Mouse (Mus musculus): ENCODE measurements around the gene Ccdc174. TPM values are rescaled to one million over a fixed set of nuclear protein-coding genes. Genes with fewer than 3 reads are reported as not detected.
A peak's percentile ranks its signal among the peaks of the same experiment; 100 is the strongest.
"Not testable (repeated sequence)": the region's sequence is repeated elsewhere in the genome, so short reads cannot be mapped to it uniquely, and the experiment has no call there.

The Ccdc174 gene
- polyA plus RNA-seq, 1 experiment from 2014 or later = 25.0 TPM

- Histone ChIP-seq H3K9ac (no peak overlapping the region), H3K4me1 (replicated peaks) (no peaks in the 10 kb centered on the region), H3K4me3 (no peak overlapping the region), H3K27ac (no peak overlapping the region), H3K4me2 (no peak overlapping the region), H3K9me3 (replicated peaks) (no peaks in the 10 kb centered on the region), H3K36me3 (no peaks in the 10 kb centered on the region), H3K27me3 (0 out of 2 replicates have a peak, but pooled peaks cover 8% of the 10 kb centered on the region)
- no peak for ATAC-seq (replicated peaks; ENCODE audit: insufficient number of reproducible peaks, insufficient read depth, low FRiP score, low read depth)
- WGBS = 87% methylated on average over 5 of the region's 5 CpGs
Measured at GRCm38 (mm10) chr6:91868091-91868490, 9.8 kb upstream of the Ccdc174 start.

DNA sequence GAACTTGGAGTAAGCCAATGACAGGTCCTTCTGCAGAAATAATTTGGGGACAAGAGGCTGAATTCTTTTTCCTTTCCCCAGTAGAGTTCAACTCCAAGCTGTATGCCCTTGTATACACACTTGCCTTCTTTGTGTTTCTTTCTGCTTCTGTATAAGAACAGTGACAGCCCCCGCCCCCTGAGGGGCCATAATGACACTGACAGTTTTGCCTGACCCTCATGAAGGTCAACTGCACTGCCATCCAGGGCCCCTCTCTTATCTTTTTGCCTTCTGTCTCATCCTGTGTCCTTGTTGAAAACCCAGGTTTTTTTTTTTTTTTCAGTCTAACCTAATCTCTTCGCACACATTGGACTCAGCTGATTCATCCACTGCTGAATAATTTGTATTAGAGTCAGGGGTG, 5.1 kb upstream of the Ccdc174 start:
- 48% methylated on average over 2 of the region's 2 CpGs for WGBS
- H3K36me3 ChIP-seq = no peaks in the 10 kb centered on the region
- H3K27ac ChIP-seq = no peak overlapping the region

DNA sequence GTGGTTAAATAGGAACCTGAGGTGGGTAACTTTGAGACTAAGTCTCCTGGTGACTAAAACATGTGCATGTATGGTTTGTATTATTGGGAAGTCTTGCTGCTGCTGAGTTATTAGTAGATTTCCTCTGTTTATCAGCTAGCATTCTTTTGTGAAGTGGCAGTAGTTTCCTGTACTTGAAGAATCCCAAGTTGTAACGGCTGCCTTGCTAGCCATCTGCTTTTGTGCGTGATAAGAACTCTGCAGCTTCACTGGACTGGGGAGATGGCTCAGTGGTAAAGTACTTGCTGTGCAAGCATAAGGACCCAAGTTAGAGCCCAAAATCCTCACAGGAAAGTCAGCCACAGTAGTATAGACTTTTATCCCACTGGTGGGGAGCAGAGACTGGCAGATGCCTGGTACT, 6.0 kb downstream of the Ccdc174 start:
- Histone ChIP-seq H3K4me3 (no peak overlapping the region), H3K9me3 (replicated peaks) (no peaks in the 10 kb centered on the region), H3K4me1 (replicated peaks) (peaks cover 8% of the 10 kb centered on the region), H3K27me3 (no peaks in the 10 kb centered on the region), H3K36me3 (peaks cover 61% of the 10 kb centered on the region), H3K4me2 (no peak overlapping the region), H3K9ac (no peak overlapping the region), H3K27ac (0 out of 2 replicates have a peak overlapping the region, but pooled peaks have one; percentile 2)
- 24% methylated on average over 2 of the region's 2 CpGs for WGBS
- no peak for ATAC-seq (replicated peaks; ENCODE audit: insufficient number of reproducible peaks, insufficient read depth, low FRiP score, low read depth)

More for the DNA sequence above, 5.1 kb upstream of the Ccdc174 start:
- no peak overlapping the region for H3K4me2 ChIP-seq
- H3K27me3 ChIP-seq = no peaks in the 10 kb centered on the region
- H3K4me3 ChIP-seq = no peak overlapping the region
- no peak overlapping the region for H3K9ac ChIP-seq
- no peaks in the 10 kb centered on the region for H3K9me3 ChIP-seq (replicated peaks)
- H3K4me1 ChIP-seq (replicated peaks) = no peaks in the 10 kb centered on the region
- ATAC-seq (replicated peaks; ENCODE audit: insufficient number of reproducible peaks, insufficient read depth, low FRiP score, low read depth) = no peak

- H3K36me3 ChIP-seq = peaks cover 77% of the 10 kb centered on the region
- H3K27ac ChIP-seq = no peak overlapping the region
- no peak overlapping the region for H3K4me3 ChIP-seq
- no peak for ATAC-seq (replicated peaks; ENCODE audit: insufficient number of reproducible peaks, insufficient read depth, low FRiP score, low read depth)
- H3K4me2 ChIP-seq = no peak overlapping the region
- no peak overlapping the region for H3K9ac ChIP-seq
- no peaks in the 10 kb centered on the region for H3K9me3 ChIP-seq (replicated peaks)
- WGBS = 79% methylated on average over 3 of the region's 3 CpGs
- no peaks in the 10 kb centered on the region for H3K27me3 ChIP-seq
- H3K4me1 ChIP-seq (replicated peaks) = no peaks in the 10 kb centered on the region
Measured at GRCm38 (mm10) chr6:91889255-91889906, 11.5 kb downstream of the Ccdc174 start.

DNA sequence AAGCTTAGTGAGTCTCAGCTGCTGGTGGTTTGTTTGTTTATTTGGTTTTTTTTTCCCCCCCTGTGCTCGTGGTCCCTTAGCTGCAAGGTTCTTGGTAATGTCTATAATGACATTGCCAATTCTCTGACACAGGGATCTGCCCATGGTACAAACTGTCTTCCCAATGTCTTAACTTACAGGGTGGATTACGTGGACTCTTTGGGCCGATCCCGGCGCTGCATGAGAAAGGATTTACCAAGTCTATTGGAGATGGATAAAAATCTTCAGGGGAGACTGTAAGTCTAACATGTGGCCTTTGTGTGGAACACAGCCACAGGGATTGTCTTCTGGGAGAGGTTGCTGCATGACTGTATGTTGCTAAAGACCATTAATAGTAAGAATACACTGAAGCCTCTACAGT, 12.8 kb downstream of the Ccdc174 start:
- Histone ChIP-seq H3K27ac (no peak overlapping the region), H3K4me2 (no peak overlapping the region), H3K4me3 (no peak overlapping the region), H3K9me3 (replicated peaks) (no peaks in the 10 kb centered on the region), H3K9ac (no peak overlapping the region), H3K36me3 (peaks cover 85% of the 10 kb centered on the region), H3K27me3 (no peaks in the 10 kb centered on the region), H3K4me1 (replicated peaks) (no peaks in the 10 kb centered on the region)
- ATAC-seq (replicated peaks; ENCODE audit: insufficient number of reproducible peaks, insufficient read depth, low FRiP score, low read depth) = no peak
- WGBS = 89% methylated on average over 5 of the region's 5 CpGs

GRCm38 (mm10) chr6:91891776-91892175, 13.9 kb downstream of the Ccdc174 start:
- no peak overlapping the region for H3K9ac ChIP-seq
- 92% methylated on average over 2 of the region's 2 CpGs for WGBS
- no peak overlapping the region for H3K4me2 ChIP-seq
- no peaks in the 10 kb centered on the region for H3K27me3 ChIP-seq
- H3K4me1 ChIP-seq (replicated peaks) = no peaks in the 10 kb centered on the region
- H3K9me3 ChIP-seq (replicated peaks) = no peaks in the 10 kb centered on the region
- no peak overlapping the region for H3K27ac ChIP-seq
- no peak for ATAC-seq (replicated peaks; ENCODE audit: insufficient number of reproducible peaks, insufficient read depth, low FRiP score, low read depth)
- H3K36me3 ChIP-seq = peaks cover 85% of the 10 kb centered on the region
- no peak overlapping the region for H3K4me3 ChIP-seq

- peaks cover 85% of the 10 kb centered on the region for H3K36me3 ChIP-seq
Measured at GRCm38 (mm10) chr6:91896783-91897182, 18.9 kb downstream of the Ccdc174 start.

DNA sequence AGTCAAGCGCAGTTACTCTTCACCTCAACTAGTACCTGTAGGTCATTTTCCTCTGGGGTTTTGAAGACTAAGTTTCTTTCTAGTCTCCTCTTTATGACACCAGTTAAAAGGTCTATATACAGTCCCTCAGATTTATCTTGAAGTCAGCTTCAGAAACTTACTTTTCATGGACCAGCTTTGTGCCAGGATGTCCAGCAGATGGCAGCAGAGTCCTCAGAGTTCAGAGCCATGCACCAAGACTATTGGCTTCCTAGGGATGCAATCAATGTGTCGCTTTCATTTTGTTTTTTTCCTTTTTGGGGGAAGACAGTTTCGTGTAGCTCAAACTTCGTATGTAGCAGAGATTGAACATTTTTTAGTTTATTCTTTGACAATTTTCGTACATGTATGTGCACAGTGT, 23.7 kb downstream of the Ccdc174 start:
- Histone ChIP-seq H3K4me1 (replicated peaks) (no peaks in the 10 kb centered on the region), H3K27me3 (no peaks in the 10 kb centered on the region), H3K9ac (no peak overlapping the region), H3K4me2 (no peak overlapping the region), H3K27ac (no peak overlapping the region), H3K4me3 (no peak overlapping the region), H3K36me3 (peaks cover 47% of the 10 kb centered on the region), H3K9me3 (replicated peaks) (no peaks in the 10 kb centered on the region)
- no peak; the same call in 1 of the 2 replicates for ATAC-seq (replicated peaks; ENCODE audit: insufficient number of reproducible peaks, insufficient read depth, low FRiP score, low read depth)
- 28% methylated on average over 5 of the region's 5 CpGs for WGBS

More at GRCm38 (mm10) chr6:91896783-91897182, 18.9 kb downstream of the Ccdc174 start:
- H3K4me2 ChIP-seq = no peak overlapping the region
- H3K9ac ChIP-seq = no peak overlapping the region
- ATAC-seq (replicated peaks; ENCODE audit: insufficient number of reproducible peaks, insufficient read depth, low FRiP score, low read depth) = no peak
- 81% methylated on average over 3 of the region's 3 CpGs for WGBS
- H3K27ac ChIP-seq = no peak overlapping the region
- H3K9me3 ChIP-seq (replicated peaks) = no peaks in the 10 kb centered on the region
- no peak overlapping the region for H3K4me3 ChIP-seq
- H3K4me1 ChIP-seq (replicated peaks) = no peaks in the 10 kb centered on the region
- no peaks in the 10 kb centered on the region for H3K27me3 ChIP-seq

- H3K4me1 ChIP-seq (replicated peaks); H3K4me3 ChIP-seq; H3K27me3 ChIP-seq; H3K4me2 ChIP-seq; ATAC-seq (replicated peaks; ENCODE audit: insufficient number of reproducible peaks, insufficient read depth, low FRiP score, low read depth); H3K9ac ChIP-seq; H3K27ac ChIP-seq; H3K9me3 ChIP-seq (replicated peaks): not testable (repeated sequence)
- 91% methylated on average over 2 of the region's 2 CpGs for WGBS
- peaks cover 37% of the 10 kb centered on the region for H3K36me3 ChIP-seq
Measured at GRCm38 (mm10) chr6:91902509-91902908, 24.7 kb downstream of the Ccdc174 start, which contains the start of gene 4930590J08Rik. Gene 4930590J08Rik, plus strand, starts transcription at chr6:91902809.

DNA sequence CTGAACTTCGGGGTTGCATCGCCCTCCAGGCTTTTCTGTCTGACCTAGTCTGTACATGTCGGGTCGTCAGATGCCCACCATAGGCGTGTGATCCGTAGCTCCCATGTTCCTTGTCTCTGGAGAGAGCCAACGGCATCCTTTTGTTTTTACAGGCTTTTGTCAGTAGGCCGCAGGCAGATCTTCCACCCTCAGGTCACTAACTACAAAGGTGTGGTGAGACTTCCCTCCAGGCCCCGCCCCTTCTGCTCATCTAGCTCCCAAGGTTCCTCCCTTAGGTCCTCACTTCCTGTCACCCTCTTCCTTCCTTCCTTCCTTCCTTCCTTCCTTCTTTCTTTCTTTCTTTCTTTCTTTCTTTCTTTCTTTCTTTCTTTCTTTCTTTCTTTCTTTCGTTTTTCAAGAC, 36.2 kb downstream of the Ccdc174 start:
- 84% methylated on average over 10 of the region's 10 CpGs for WGBS

GRCm38 (mm10) chr6:91917286-91917685, 39.4 kb downstream of the Ccdc174 start:
- H3K4me3 ChIP-seq = no peak overlapping the region
- H3K27me3 ChIP-seq = no peaks in the 10 kb centered on the region
- H3K9me3 ChIP-seq (replicated peaks) = no peaks in the 10 kb centered on the region
- no peak overlapping the region for H3K9ac ChIP-seq
- H3K4me1 ChIP-seq (replicated peaks) = no peaks in the 10 kb centered on the region
- H3K36me3 ChIP-seq = no peaks in the 10 kb centered on the region
- no peak overlapping the region for H3K27ac ChIP-seq
- 24% methylated on average over 4 of the region's 4 CpGs for WGBS
- H3K4me2 ChIP-seq = no peak overlapping the region
- ATAC-seq (replicated peaks; ENCODE audit: insufficient number of reproducible peaks, insufficient read depth, low FRiP score, low read depth) = no peak

More for the DNA sequence above, 36.2 kb downstream of the Ccdc174 start:
- no peak overlapping the region for H3K4me3 ChIP-seq
- H3K9me3 ChIP-seq (replicated peaks) = no peaks in the 10 kb centered on the region
- H3K4me2 ChIP-seq = no peak overlapping the region
- H3K27me3 ChIP-seq = no peaks in the 10 kb centered on the region
- ATAC-seq (replicated peaks; ENCODE audit: insufficient number of reproducible peaks, insufficient read depth, low FRiP score, low read depth) = no peak
- H3K4me1 ChIP-seq (replicated peaks) = no peaks in the 10 kb centered on the region
- no peak overlapping the region for H3K27ac ChIP-seq
- H3K36me3 ChIP-seq = no peaks in the 10 kb centered on the region
- H3K9ac ChIP-seq = no peak overlapping the region

DNA sequence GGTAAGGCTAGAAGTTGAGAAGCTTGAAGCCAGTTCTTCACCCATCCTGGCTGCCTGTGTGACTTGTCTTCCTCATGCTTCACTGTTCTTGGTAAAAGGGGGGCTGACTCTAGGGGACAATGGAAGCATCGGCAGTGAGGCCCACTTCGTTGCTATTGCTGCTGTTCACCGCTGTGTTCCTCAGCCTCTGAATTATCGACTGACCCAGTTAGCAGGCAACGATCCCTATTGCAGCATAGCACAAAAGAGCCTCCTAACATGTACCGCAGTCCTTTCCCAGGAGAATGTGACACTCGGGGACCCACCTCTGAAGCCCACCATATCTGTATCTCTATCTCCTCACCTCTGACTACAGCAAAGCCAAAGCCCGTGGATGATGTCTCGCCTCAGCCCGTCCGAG, 39.9 kb downstream of the Ccdc174 start:
- Histone ChIP-seq H3K9me3 (replicated peaks) (no peaks in the 10 kb centered on the region), H3K27ac (no peak overlapping the region), H3K36me3 (no peaks in the 10 kb centered on the region), H3K4me1 (replicated peaks) (no peaks in the 10 kb centered on the region), H3K27me3 (no peaks in the 10 kb centered on the region), H3K9ac (no peak overlapping the region), H3K4me2 (no peak overlapping the region), H3K4me3 (no peak overlapping the region)
- 80% methylated on average over 11 of the region's 11 CpGs for WGBS
- no peak for ATAC-seq (replicated peaks; ENCODE audit: insufficient number of reproducible peaks, insufficient read depth, low FRiP score, low read depth)
